Mouse (Mus musculus) adrenal gland, postnatal 36 days (tissue): Measurements from ENCODE around the gene Gm20509. TPM values are rescaled to one million over a fixed set of nuclear protein-coding genes. Genes with fewer than 3 reads are reported as not detected.

ENCODE experiments used
- total RNA-seq, 2 experiments: library from RNA; stranded (reverse); gene quantifications; 2 replicates each; pipeline ENCODE4 v1.2.3; 2021

The Gm20509 gene
- total RNA-seq, 2 experiments from 2014 or later, result 0.40 TPM; not detected in 1

Other genes with a start within 250 kb of the Gm20509 start
- 1 to 10 TPM; 3.7 to 4.3 TPM for gene Pygo1, start 176.8 kb upstream of the Gm20509 start, total RNA-seq
- gene Dyx1c1, start 143.7 kb upstream of the Gm20509 start, total RNA-seq, result 1 to 10 TPM in 1 of 2 experiments, under 1 TPM in 1; 0.96 to 1.3 TPM
- not detected for gene Gm44503, start 143.6 kb upstream of the Gm20509 start, total RNA-seq
- 10 to 100 TPM; 17.8 to 18.6 TPM for gene Ccpg1os, start 117.1 kb upstream of the Gm20509 start, total RNA-seq
- gene Ccpg1, start 117.0 kb upstream of the Gm20509 start, total RNA-seq, result 100 to 1,000 TPM; 125 to 146 TPM
- gene Pigb, start 62.1 kb upstream of the Gm20509 start, total RNA-seq, result 10 to 100 TPM; 12.2 to 15.5 TPM
- gene Rab27a, start 57.6 kb upstream of the Gm20509 start, total RNA-seq, result 10 to 100 TPM; 23.2 to 35.5 TPM
- gene Khdc3, start 634 bp upstream of the Gm20509 start, total RNA-seq, result under 1 TPM; 0.30 to 0.43 TPM
- 10 to 100 TPM; 63.9 to 73.6 TPM for gene Rsl24d1, start 11.0 kb downstream of the Gm20509 start, total RNA-seq